Mouse (Mus musculus): Measurements from ENCODE around the gene Ahnak.

- TF ChIP-seq CTCF (IDR thresholded peaks at IDR 0.05; ENCODE audit: control insufficient read depth, insufficient read depth, insufficient read length) (no peak), USF1 (IDR thresholded peaks at IDR 0.05; ENCODE audit: low read depth) (peak; percentile 92), MAX (IDR thresholded peaks at IDR 0.05) (no peak), MYOD1 (IDR thresholded peaks at IDR 0.05; ENCODE audit: control insufficient read depth, insufficient read length, low read depth) (peak; percentile 93), CEBPB (IDR thresholded peaks at IDR 0.05; ENCODE audit: low read depth) (no peak), FOSL1 (IDR thresholded peaks at IDR 0.05; ENCODE audit: insufficient read depth, low read length, poor library complexity, severe bottlenecking) (peak; percentile 3)
These were observed 90.8 kb downstream of the Ahnak start for GRCm38 (mm10) chr19:9079916-9080315.

All from C2C12 (cell line).